Comparison of ENCODE assay signal across 9 mouse cellular contexts in genomic region chr19:57591631-57592030, GRCm38 (mm10). TPM values are rescaled to one million over a fixed set of nuclear protein-coding genes. Genes with fewer than 3 reads are reported as not detected.
DNase-seq lines count a peak whose midpoint lies in the region; ATAC-seq and TF ChIP-seq lines count a peak whose summit lies in the region.
"Had no signal": no experiment of that assay in that cellular context is flagged by ENCODE, and none has a peak within 500 bp of the region (broad histone marks: within the 10 kb centered on the region; RNA-seq: fewer than 3 reads in every experiment).

No protein-coding gene starts in this region.

- no peaks in the 10 kb centered on the region for H3K27me3 ChIP-seq in hindbrain, postnatal 0 days (ENCODE audit: insufficient read depth, low read length)
- H3K27me3 ChIP-seq in hindbrain, embryonic 13.5 days, result no peaks in the 10 kb centered on the region
- H3K27me3 ChIP-seq in liver, embryonic 14.5 days (ENCODE audit: control insufficient read depth, insufficient read depth, low read length), result no peaks in the 10 kb centered on the region
- H3K27me3 ChIP-seq in liver, embryonic 12.5 days (replicated peaks), result peaks cover 10% of the 10 kb centered on the region; the same call in 1 of the 2 replicates

- no peak for TF ChIP-seq EP300 in liver, embryonic 14.5 days (IDR thresholded peaks at IDR 0.05; ENCODE audit: low read depth)

- 83% methylated on average over 10 of the region's 10 CpGs for WGBS in hindbrain, postnatal 0 days
- 85% methylated on average over 10 of the region's 10 CpGs for WGBS in hindbrain, embryonic 13.5 days
- WGBS in liver, embryonic 14.5 days (ENCODE audit: insufficient replicate concordance), result 72% methylated on average over 10 of the region's 10 CpGs
- 74% methylated on average over 10 of the region's 10 CpGs for WGBS in liver, embryonic 12.5 days (ENCODE audit: insufficient replicate concordance)

- H3K4me3 ChIP-seq in hindbrain, postnatal 0 days (ENCODE audit: low read length), result no peak overlapping the region
- no peak overlapping the region for H3K4me3 ChIP-seq in hindbrain, embryonic 13.5 days
- no peak overlapping the region for H3K4me3 ChIP-seq in liver, embryonic 14.5 days (ENCODE audit: insufficient read depth in 1 of 2, low read depth in 2 of 2, low read length in 2 of 2)
- no peak overlapping the region for H3K4me3 ChIP-seq in liver, embryonic 12.5 days
- H3K4me3 ChIP-seq: embryonic facial prominence, embryonic 10.5 days had no signal

- H3K4me1 ChIP-seq in hindbrain, postnatal 0 days (ENCODE audit: insufficient read depth, low read length), result no peaks in the 10 kb centered on the region
- H3K4me1 ChIP-seq in hindbrain, embryonic 13.5 days (replicated peaks), result no peaks in the 10 kb centered on the region
- H3K4me1 ChIP-seq in liver, embryonic 14.5 days (replicated peaks; ENCODE audit: control insufficient read depth in 2 of 2, insufficient read depth in 2 of 2, low read length in 1 of 2), result no peaks in the 10 kb centered on the region
- H3K4me1 ChIP-seq in liver, embryonic 12.5 days, result 0 out of 2 replicates have a peak, but pooled peaks cover under 1% of the 10 kb centered on the region

- H3K9ac ChIP-seq in hindbrain, postnatal 0 days (replicated peaks; ENCODE audit: low read length), result no peak overlapping the region
- H3K9ac ChIP-seq in hindbrain, embryonic 13.5 days, result no peak overlapping the region
- H3K9ac ChIP-seq in liver, embryonic 14.5 days (replicated peaks), result no peak overlapping the region
- no peak overlapping the region for H3K9ac ChIP-seq in liver, embryonic 12.5 days

- TF ChIP-seq CTCF in hindbrain, postnatal 0 days (IDR thresholded peaks at IDR 0.05; ENCODE audit: low read depth), result peak; percentile 23; the same call in 1 of the 2 replicates
- TF ChIP-seq CTCF in liver, embryonic 14.5 days (IDR thresholded peaks at IDR 0.05; ENCODE audit: low read depth), result peak; percentile 33; the same call in 1 of the 2 replicates

- H3K4me2 ChIP-seq in hindbrain, postnatal 0 days (ENCODE audit: low read depth, low read length), result no peak overlapping the region
- no peak overlapping the region for H3K4me2 ChIP-seq in hindbrain, embryonic 13.5 days
- no peak overlapping the region for H3K4me2 ChIP-seq in liver, embryonic 14.5 days (ENCODE audit: low read depth)
- H3K4me2 ChIP-seq in liver, embryonic 12.5 days, result no peak overlapping the region

- DNase-seq in hindbrain, postnatal 0 days (ENCODE audit: low spot score), result no peak
- DNase-seq in liver, embryonic 14.5 days (ENCODE audit: low read depth in 3 of 3, low spot score in 3 of 3), result no peak
- peak; percentile 37 for DNase-seq in thymus, postnatal 4 days
- no peak for DNase-seq in thymus, postnatal 10 days (ENCODE audit: low spot score in 2 of 2)
- DNase-seq in natural killer cell, adult 2 months (ENCODE audit: low spot score in 2 of 2), result no peak
- DNase-seq: cerebellum, postnatal 14 days had no signal

- ATAC-seq in hindbrain, postnatal 0 days, result no peak
- ATAC-seq in hindbrain, embryonic 13.5 days (ENCODE audit: low FRiP score), result no peak
- ATAC-seq in liver, embryonic 14.5 days (ENCODE audit: insufficient read depth), result no peak
- no peak for ATAC-seq in liver, embryonic 12.5 days

- H3K27ac ChIP-seq in hindbrain, postnatal 0 days, result no peak overlapping the region
- H3K27ac ChIP-seq in hindbrain, embryonic 13.5 days, result no peak overlapping the region
- no peak overlapping the region for H3K27ac ChIP-seq in liver, embryonic 14.5 days
- H3K27ac ChIP-seq in liver, embryonic 12.5 days, result no peak overlapping the region
- H3K27ac ChIP-seq: embryonic facial prominence, embryonic 10.5 days had no signal

- no peaks in the 10 kb centered on the region for H3K9me3 ChIP-seq in hindbrain, postnatal 0 days (ENCODE audit: low read length)
- no peaks in the 10 kb centered on the region for H3K9me3 ChIP-seq in hindbrain, embryonic 13.5 days
- H3K9me3 ChIP-seq in liver, embryonic 14.5 days (ENCODE audit: control insufficient read depth, low read length), result no peaks in the 10 kb centered on the region
- no peaks in the 10 kb centered on the region for H3K9me3 ChIP-seq in liver, embryonic 12.5 days (replicated peaks)
- H3K9me3 ChIP-seq: embryonic facial prominence, embryonic 10.5 days had no signal

- no peaks in the 10 kb centered on the region for H3K36me3 ChIP-seq in hindbrain, postnatal 0 days (ENCODE audit: insufficient read depth, low read length)
- H3K36me3 ChIP-seq in hindbrain, embryonic 13.5 days, result no peaks in the 10 kb centered on the region
- H3K36me3 ChIP-seq in liver, embryonic 14.5 days (replicated peaks; ENCODE audit: control insufficient read depth, insufficient read depth, low read depth), result no peaks in the 10 kb centered on the region
- no peaks in the 10 kb centered on the region for H3K36me3 ChIP-seq in liver, embryonic 12.5 days
- H3K36me3 ChIP-seq: embryonic facial prominence, embryonic 10.5 days had no signal

RNA-seq across cellular contexts. Expression of gene Atrnl1, which starts 19.2 kb away (rescaled TPM):
- 46.0 and 51.5 TPM in 2 replicates for total RNA-seq in hindbrain, postnatal 0 days (2014; rRNA removed)
- 3.7 and 4.4 TPM in 2 replicates for polyA plus RNA-seq in hindbrain, postnatal 0 days (2015; fragmentation: Nextera tagmentation; extraction: Ambion mirVana)
- polyA plus RNA-seq in hindbrain, embryonic 13.5 days (2015; fragmentation: Nextera tagmentation; extraction: Ambion mirVana), result 7.6 and 7.9 TPM in 2 replicates
- polyA plus RNA-seq in liver, embryonic 14.5 days (2012; rRNA removed), result 0.93 and 1.3 TPM in 2 replicates
- 0.46 and 0.57 TPM in 2 replicates for polyA plus RNA-seq in liver, embryonic 14.5 days (2014; fragmentation: Nextera tagmentation; extraction: Ambion mirVana)
- 1.8 and 2.0 TPM in 2 replicates for polyA plus RNA-seq in liver, embryonic 12.5 days (2016; fragmentation: Nextera tagmentation; extraction: Ambion mirVana)
